Mouse (Mus musculus) effector memory CD4-positive, alpha-beta T cell, adult 5 months (primary cell): ENCODE measurements around the gene Spata2. TPM values are rescaled to one million over a fixed set of nuclear protein-coding genes. Genes with fewer than 3 reads are reported as not detected.

Source experiments
- polyA plus RNA-seq: library from polyadenylated mRNA; unstranded; fragments of 100-300 nt; shearing (Covaris generic); gene quantifications from one replicate; pipeline ENCODE4 v1.2.1, GENCODE M21; 2017

Gene Spata2
- polyA plus RNA-seq, result 41.9 TPM

GRCm38 (mm10) chr2:167492713-167493636, at the start of gene Spata2:
Gene Spata2, minus strand, starts transcription at chr2:167492887.

GRCm38 (mm10) chr2:167537476-167538297, 45.0 kb upstream of the Spata2 start, which contains the start of gene Snai1:
Gene Snai1, plus strand, starts transcription at chr2:167538195.

GRCm38 (mm10) chr2:167491757-167492708, 654 bp downstream of the Spata2 start, which contains the start of gene Rnf114:
Gene Rnf114, plus strand, starts transcription at chr2:167492645.

Other genes with a start within 250 kb of the Spata2 start
- 32.8 TPM for gene B4galt5, start 143.7 kb downstream of the Spata2 start, polyA plus RNA-seq
- 49.6 TPM for gene Slc9a8, start 71.2 kb downstream of the Spata2 start, polyA plus RNA-seq
- 189 TPM for gene Rnf114, start 242 bp downstream of the Spata2 start, polyA plus RNA-seq
- gene Snai1, start 45.3 kb upstream of the Spata2 start, polyA plus RNA-seq, result not detected
- 212 TPM for gene Ube2v1, start 139.2 kb upstream of the Spata2 start, polyA plus RNA-seq
- gene Gm20431, start 168.6 kb upstream of the Spata2 start, polyA plus RNA-seq, result 15.4 TPM
- 156 TPM for gene Cebpb, start 196.0 kb upstream of the Spata2 start, polyA plus RNA-seq
- gene Tmem189, start 196.9 kb upstream of the Spata2 start, polyA plus RNA-seq, result 92.1 TPM